In the genomic region with DNA sequence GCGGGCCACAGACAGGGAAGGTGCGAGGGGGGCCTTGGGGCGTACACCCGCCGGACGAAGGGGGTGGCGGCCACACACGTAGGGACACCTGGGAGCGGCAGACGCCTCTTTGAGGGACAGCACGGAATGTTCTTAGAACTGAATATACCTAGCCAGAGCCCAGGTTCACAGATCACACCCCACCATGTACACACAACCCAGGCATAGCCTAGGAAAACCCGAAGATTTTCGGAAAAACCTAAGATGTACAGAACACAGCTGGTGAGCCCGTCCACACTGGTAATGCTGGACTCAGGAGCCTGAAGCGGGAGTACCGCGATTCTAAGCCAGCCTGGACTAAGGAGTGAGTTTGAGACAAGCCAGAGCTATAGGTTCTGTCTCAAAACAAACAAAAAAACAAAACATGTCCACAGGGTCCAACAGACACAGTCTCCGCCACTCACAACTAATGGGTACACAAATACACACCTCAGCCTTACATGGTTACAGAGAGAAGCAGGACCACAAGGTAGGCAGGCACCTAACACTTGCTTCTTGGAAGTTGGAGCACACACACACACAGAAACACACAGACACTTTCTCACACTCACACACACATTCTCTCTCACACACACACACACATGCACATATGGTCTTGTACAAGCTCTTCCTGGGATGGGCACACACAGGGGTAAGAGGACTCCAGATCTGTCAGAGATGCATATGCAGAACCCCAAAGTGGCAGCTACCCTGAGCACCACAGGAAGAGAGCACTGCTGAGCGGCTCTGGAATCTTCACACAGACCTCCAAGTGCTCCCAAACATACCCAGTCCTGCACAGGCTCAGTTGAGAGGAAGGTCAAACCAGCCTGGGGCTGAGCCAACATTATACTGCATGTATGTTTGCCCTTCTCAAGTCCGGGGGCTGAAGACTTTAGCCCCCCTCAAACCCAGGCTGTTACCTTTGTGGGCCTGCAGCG, we compare ENCODE assay signal across 8 mouse cellular contexts. TPM values are rescaled to one million over a fixed set of nuclear protein-coding genes. Genes with fewer than 3 reads are reported as not detected.
DNase-seq lines count a peak whose midpoint lies in the region; ATAC-seq and TF ChIP-seq lines count a peak whose summit lies in the region.

No protein-coding gene starts in this region.

- no peaks in the 10 kb centered on the region for H3K9me3 ChIP-seq in limb, embryonic 14.5 days (ENCODE audit: control insufficient read depth, low read length)
- no peaks in the 10 kb centered on the region for H3K9me3 ChIP-seq in stomach, embryonic 16.5 days (replicated peaks; ENCODE audit: control insufficient read depth, low read length)

- no peaks in the 10 kb centered on the region for H3K36me3 ChIP-seq in limb, embryonic 14.5 days (ENCODE audit: control insufficient read depth, insufficient read depth, low read length)
- H3K36me3 ChIP-seq in stomach, embryonic 16.5 days (ENCODE audit: control insufficient read depth, insufficient read depth, low read length), result no peaks in the 10 kb centered on the region

- ATAC-seq in limb, embryonic 14.5 days (ENCODE audit: low FRiP score, low read depth), result no peak; the same call in none of the 2 replicates
- peak; percentile 23 for ATAC-seq in stomach, embryonic 16.5 days (ENCODE audit: insufficient read depth, low FRiP score)

- TF ChIP-seq POLR2A in limb, embryonic 14.5 days (IDR thresholded peaks at IDR 0.05; ENCODE audit: borderline replicate concordance, extremely low read depth, insufficient read depth, insufficient read length), result no peak

- H3K4me3 ChIP-seq in limb, embryonic 14.5 days (replicated peaks; ENCODE audit: low read length), result peak overlapping the region; percentile 81
- H3K4me3 ChIP-seq in stomach, embryonic 16.5 days (replicated peaks; ENCODE audit: low read length), result peak overlapping the region; percentile 73

- peaks cover 40% of the 10 kb centered on the region for H3K4me1 ChIP-seq in limb, embryonic 14.5 days (ENCODE audit: control insufficient read depth, insufficient read depth, low read length)
- peaks cover 43% of the 10 kb centered on the region for H3K4me1 ChIP-seq in stomach, embryonic 16.5 days (ENCODE audit: control insufficient read depth, insufficient read depth, low read length)

- DNase-seq in embryo, embryonic 10.5 days (ENCODE audit: low spot score), result peak; percentile 56
- DNase-seq in embryo, embryonic 9.5 days (ENCODE audit: extremely low spot score), result no peak
- peak; percentile 32 for DNase-seq in thymus, postnatal 14 days
- no peak for DNase-seq in thymus, postnatal 0 days (ENCODE audit: low spot score)
- DNase-seq in limb, embryonic 14.5 days (ENCODE audit: low spot score), result no peak
- no peak for DNase-seq in right cerebral cortex, postnatal 4 days
- no peak for DNase-seq in thymus, postnatal 25 days

- H3K9ac ChIP-seq in limb, embryonic 14.5 days (ENCODE audit: low read depth, low read length, severe bottlenecking), result peak overlapping the region; percentile 99
- peak overlapping the region; percentile 95 for H3K9ac ChIP-seq in stomach, embryonic 16.5 days (ENCODE audit: low read length)

- peak overlapping the region; percentile 96 for H3K27ac ChIP-seq in limb, embryonic 14.5 days (replicated peaks; ENCODE audit: low read depth, low read length)
- H3K27ac ChIP-seq in stomach, embryonic 16.5 days (ENCODE audit: low read length), result peak overlapping the region; percentile 64

- 14% methylated on average over 20 of the region's 21 CpGs for WGBS in limb, embryonic 14.5 days
- WGBS in stomach, embryonic 16.5 days, result 14% methylated on average over 21 of the region's 21 CpGs

- no peaks in the 10 kb centered on the region for H3K27me3 ChIP-seq in limb, embryonic 14.5 days (ENCODE audit: control insufficient read depth, insufficient read depth, low read length)
- no peaks in the 10 kb centered on the region for H3K27me3 ChIP-seq in stomach, embryonic 16.5 days (ENCODE audit: control insufficient read depth, insufficient read depth, low read length)

- peak overlapping the region; percentile 85 for H3K4me2 ChIP-seq in limb, embryonic 14.5 days (replicated peaks; ENCODE audit: low read depth, low read length, severe bottlenecking)
- H3K4me2 ChIP-seq in stomach, embryonic 16.5 days (ENCODE audit: low read depth, low read length), result peak overlapping the region; percentile 88

RNA-seq across cellular contexts. Expression of gene Nanos3, which starts 0.7 kb away (rescaled TPM):
- 5.3 and 6.2 TPM in 2 replicates for polyA plus RNA-seq in thymus, postnatal 0 days (2015; fragmentation: Nextera tagmentation; extraction: Ambion mirVana)
- 3.0 and 4.8 TPM in 2 replicates for polyA plus RNA-seq in limb, embryonic 14.5 days (2012; rRNA removed)
- polyA plus RNA-seq in limb, embryonic 14.5 days (2014; fragmentation: Nextera tagmentation; extraction: Ambion mirVana), result 5.4 and 5.8 TPM in 2 replicates
- 1.3 TPM in 1 of 2 replicates, not detected in the other for polyA plus RNA-seq in stomach, embryonic 16.5 days (2015; fragmentation: Nextera tagmentation; extraction: Ambion mirVana)

RNA-seq across cellular contexts. Expression of gene 4930432K21Rik, which starts 36.5 kb away (rescaled TPM):
- polyA plus RNA-seq in thymus, postnatal 0 days (2015; fragmentation: Nextera tagmentation; extraction: Ambion mirVana), result 1.3 and 1.4 TPM in 2 replicates
- polyA plus RNA-seq in limb, embryonic 14.5 days (2012; rRNA removed), result 1.7 TPM in 2 replicates
- polyA plus RNA-seq in limb, embryonic 14.5 days (2014; fragmentation: Nextera tagmentation; extraction: Ambion mirVana), result 0.44 and 0.72 TPM in 2 replicates
- polyA plus RNA-seq in stomach, embryonic 16.5 days (2015; fragmentation: Nextera tagmentation; extraction: Ambion mirVana), result 1.0 and 1.1 TPM in 2 replicates

RNA-seq across cellular contexts. Expression of gene Cc2d1a, which starts 36.6 kb away (rescaled TPM):
- polyA plus RNA-seq in thymus, postnatal 0 days (2015; fragmentation: Nextera tagmentation; extraction: Ambion mirVana), result 18.9 and 20.1 TPM in 2 replicates
- polyA plus RNA-seq in limb, embryonic 14.5 days (2012; rRNA removed), result 30.9 and 34.3 TPM in 2 replicates
- polyA plus RNA-seq in limb, embryonic 14.5 days (2014; fragmentation: Nextera tagmentation; extraction: Ambion mirVana), result 21.6 and 22.9 TPM in 2 replicates
- 25.5 and 25.7 TPM in 2 replicates for polyA plus RNA-seq in stomach, embryonic 16.5 days (2015; fragmentation: Nextera tagmentation; extraction: Ambion mirVana)

RNA-seq across cellular contexts. Expression of gene Zswim4, which starts 52.5 kb away (rescaled TPM):
- 12.7 and 13.2 TPM in 2 replicates for polyA plus RNA-seq in thymus, postnatal 0 days (2015; fragmentation: Nextera tagmentation; extraction: Ambion mirVana)
- 23.8 and 35.1 TPM in 2 replicates for polyA plus RNA-seq in limb, embryonic 14.5 days (2012; rRNA removed)
- 13.9 and 17.1 TPM in 2 replicates for polyA plus RNA-seq in limb, embryonic 14.5 days (2014; fragmentation: Nextera tagmentation; extraction: Ambion mirVana)
- polyA plus RNA-seq in stomach, embryonic 16.5 days (2015; fragmentation: Nextera tagmentation; extraction: Ambion mirVana), result 9.7 and 10.5 TPM in 2 replicates

RNA-seq across cellular contexts. Expression of gene Podnl1, which starts 58.6 kb away (rescaled TPM):
- polyA plus RNA-seq in thymus, postnatal 0 days (2015; fragmentation: Nextera tagmentation; extraction: Ambion mirVana), result 2.1 and 2.3 TPM in 2 replicates
- 4.9 and 6.7 TPM in 2 replicates for polyA plus RNA-seq in limb, embryonic 14.5 days (2012; rRNA removed)
- 1.3 and 1.5 TPM in 2 replicates for polyA plus RNA-seq in limb, embryonic 14.5 days (2014; fragmentation: Nextera tagmentation; extraction: Ambion mirVana)
- polyA plus RNA-seq in stomach, embryonic 16.5 days (2015; fragmentation: Nextera tagmentation; extraction: Ambion mirVana), result 0.25 and 0.26 TPM in 2 replicates

Comparison
In these comparisons a context has a peak if more than half of its experiments do, and no peak if none do; other contexts are left out.
1. DNase-seq: peak in embryo, embryonic 10.5 days (single experiment) and thymus, postnatal 14 days (single experiment); none in embryo, embryonic 9.5 days (single experiment), thymus, postnatal 0 days (single experiment), limb, embryonic 14.5 days (single experiment), right cerebral cortex, postnatal 4 days (single experiment) and thymus, postnatal 25 days (single experiment).